Mouse (Mus musculus) left cerebral cortex, postnatal 25 days (tissue): ENCODE measurements at regions not wholly inside any gene's neighbourhood (a gene's known extent, or its start where the extent isn't known, plus 50 kb on each side); places are given as distances from the start of the nearest gene placed in this dataset.

Experiments
- DNase-seq, 2 experiments: peaks; one replicate each; pipeline ENCODE4 v3.0.0; 2022; ENCODE audit warnings: low spot score in 2 of 2, mixed read lengths in 1 of 2
- intact Hi-C: fragments of 180-260 bp; cut with DNase I; formaldehyde crosslinking; loops from one replicate; pipeline ENCODE4 v1.15.1; 2025

GRCm38 (mm10) chr14:92958138-92958537 is 932.3 kb downstream of the Pcdh9 start:
- no peak for DNase-seq

GRCm38 (mm10) chr14:92955485-92955884 is 935.0 kb downstream of the Pcdh9 start:
- intact Hi-C loops: no loop called here

More at GRCm38 (mm10) chr14:92958138-92958537, 932.3 kb downstream of the Pcdh9 start:
- intact Hi-C loops: no loop called here

DNA sequence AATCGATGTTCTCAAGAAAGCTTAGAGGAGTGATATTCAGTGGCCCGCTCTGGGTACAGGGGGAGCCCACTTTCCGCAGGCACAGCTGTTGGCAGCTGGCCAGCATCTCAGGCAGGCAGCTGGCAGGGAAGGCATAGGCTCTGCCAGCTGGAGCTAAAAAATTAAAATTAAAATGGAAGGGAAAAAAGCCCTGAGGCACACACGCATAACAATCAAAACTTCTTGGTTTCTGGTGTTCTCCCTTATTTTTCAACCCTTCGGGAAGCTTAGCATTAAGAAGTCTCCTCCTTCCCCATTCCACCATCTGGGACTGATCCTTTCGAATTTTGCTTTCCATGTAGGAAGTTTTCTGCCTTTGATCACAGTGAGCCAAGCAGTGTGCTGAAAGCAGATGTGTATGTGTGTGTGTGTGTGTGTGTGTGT is 982.8 kb downstream of the Pcdh9 start:
- DNase-seq: peak; percentile 49 to 51
- intact Hi-C loops: no loop called here

More at GRCm38 (mm10) chr14:92955485-92955884, 935.0 kb downstream of the Pcdh9 start:
- peak in 1 of 2 experiments; percentile 33 for DNase-seq

DNA sequence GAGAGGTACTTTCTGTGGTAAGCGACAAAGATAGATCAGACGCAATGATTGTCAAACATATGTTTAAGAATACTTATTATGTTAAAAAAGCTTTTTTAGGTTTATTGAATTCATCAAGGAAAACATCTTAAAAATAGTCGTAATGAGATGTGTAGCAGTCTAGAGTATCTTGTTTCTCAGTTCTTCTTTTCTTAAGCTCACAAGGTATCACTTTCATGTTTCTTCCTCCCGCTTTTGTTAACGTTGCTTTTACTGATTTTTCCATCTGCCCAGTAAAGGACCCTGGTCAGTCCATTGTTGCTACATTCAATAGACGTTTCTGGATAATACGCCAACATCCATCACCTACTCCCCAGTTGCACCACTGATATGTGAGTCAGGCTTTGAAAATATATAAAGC is 1015.9 kb downstream of the Pcdh9 start:
- DNase-seq: no peak
- intact Hi-C loops: no loop called here

DNA sequence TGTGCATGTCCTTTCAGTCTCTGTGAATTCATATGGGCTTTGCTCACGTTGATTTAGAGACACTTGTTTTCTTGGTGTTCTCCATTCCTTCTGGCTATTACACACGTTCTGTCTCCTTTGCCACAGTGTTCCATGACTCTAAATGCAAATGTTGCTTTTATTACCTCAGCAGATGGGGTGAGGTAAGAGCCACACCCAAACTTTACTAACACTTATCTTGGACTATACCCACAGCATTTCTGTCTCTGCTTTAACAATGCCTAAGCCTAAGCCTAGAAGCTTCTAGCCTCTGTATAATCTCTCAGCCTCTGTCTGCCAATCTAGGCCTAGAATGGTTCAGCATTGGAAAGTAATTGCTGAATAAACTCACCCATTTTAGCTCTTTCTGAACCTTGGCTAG is 1024.0 kb downstream of the Pcdh9 start:
- no peak for DNase-seq
- intact Hi-C loops: no loop called here

- no peak for DNase-seq
- intact Hi-C loops: no loop called here
These were observed 1027.5 kb downstream of the Pcdh9 start for GRCm38 (mm10) chr14:92862942-92863341.

GRCm38 (mm10) chr14:92860723-92861122 is 1029.8 kb downstream of the Pcdh9 start:
- DNase-seq: no peak
- intact Hi-C loops: no loop called here

GRCm38 (mm10) chr14:92833646-92834045 is 1056.8 kb downstream of the Pcdh9 start:
- DNase-seq: no peak
- intact Hi-C loops: no loop called here

DNA sequence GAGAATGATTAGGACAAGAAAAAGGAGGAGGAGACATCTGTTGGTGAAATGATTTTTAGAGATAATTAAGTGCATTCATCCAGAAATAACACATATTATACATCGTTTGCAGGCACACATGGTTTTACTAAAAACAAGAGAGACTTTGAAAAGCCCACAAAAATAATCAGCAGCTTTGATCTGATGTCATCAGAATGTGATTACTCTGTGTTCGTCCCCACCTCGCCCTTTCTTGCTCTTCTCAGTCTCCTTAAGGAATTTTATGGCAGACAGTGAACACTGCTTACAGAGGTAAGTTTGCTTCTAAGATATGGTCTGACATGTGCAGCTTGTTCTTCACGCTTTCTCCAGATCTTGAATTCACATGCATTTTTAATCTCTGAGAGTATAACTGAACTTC is 1061.3 kb downstream of the Pcdh9 start:
- intact Hi-C loops: no loop called here
- no peak for DNase-seq

GRCm38 (mm10) chr14:92826576-92827284 is 1063.7 kb downstream of the Pcdh9 start:
- intact Hi-C loops: no loop called here

DNA sequence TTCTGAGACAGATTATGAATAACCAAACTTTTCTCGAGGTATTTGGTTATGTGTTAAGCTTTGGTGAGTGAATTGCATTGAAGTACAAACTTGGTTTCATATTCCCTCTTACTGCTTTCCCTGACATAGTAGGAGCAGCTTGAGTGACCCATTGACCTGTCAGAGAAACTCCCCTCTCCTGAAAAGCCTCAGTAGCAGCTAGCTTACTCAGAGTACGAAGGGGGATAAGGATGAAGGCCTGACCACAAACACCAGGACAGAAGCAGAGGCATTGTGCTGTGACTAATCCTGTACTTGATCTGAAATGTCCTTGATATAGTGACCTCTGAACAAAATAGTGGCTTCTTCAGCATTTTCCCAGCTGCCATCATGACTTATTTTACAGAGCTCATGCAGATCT is 1070.4 kb downstream of the Pcdh9 start:
- intact Hi-C loops: no loop called here
- DNase-seq: no peak

More at GRCm38 (mm10) chr14:92826576-92827284, 1063.7 kb downstream of the Pcdh9 start:
- no peak for DNase-seq
